Mouse (Mus musculus): ENCODE measurements around the gene Gm10135.
A peak's percentile ranks its signal among the peaks of the same experiment; 100 is the strongest.
"Not testable (repeated sequence)": the region's sequence is repeated elsewhere in the genome, so short reads cannot be mapped to it uniquely, and the experiment has no call there.

Gene Gm10135

GRCm38 (mm10) chr5:72974602-72975001 lies at the start of gene Gm10135:
Gene Gm10135 (minus strand): TSS chr5:72974702.
- no peak for DNase-seq

- DNase-seq = no peak
Measured at GRCm38 (mm10) chr5:73023801-73024200, 49.3 kb upstream of the Gm10135 start.

- DNase-seq = no peak
Measured at GRCm38 (mm10) chr5:73014745-73015144, 40.2 kb upstream of the Gm10135 start.

GRCm38 (mm10) chr5:73013611-73014287 lies 39.2 kb upstream of the Gm10135 start:
- DNase-seq = not testable (repeated sequence)

- not testable (repeated sequence) for DNase-seq
Measured at GRCm38 (mm10) chr5:73012884-73013610, 38.5 kb upstream of the Gm10135 start.

GRCm38 (mm10) chr5:73011806-73012205 lies 37.3 kb upstream of the Gm10135 start:
- DNase-seq = not testable (repeated sequence)

GRCm38 (mm10) chr5:73008230-73008629 lies 33.7 kb upstream of the Gm10135 start:
- DNase-seq = peak; percentile 27

GRCm38 (mm10) chr5:73007582-73007959 lies 33.1 kb upstream of the Gm10135 start:
- no peak for DNase-seq

- DNase-seq = peak; percentile 33
Measured at GRCm38 (mm10) chr5:73006784-73007581, 32.5 kb upstream of the Gm10135 start, which contains the start of gene Slc10a4. Gene Slc10a4 (plus strand): TSS chr5:73006883.

- DNase-seq = no peak
Measured at GRCm38 (mm10) chr5:73004046-73004445, 29.5 kb upstream of the Gm10135 start.

- DNase-seq = not testable (repeated sequence)
Measured at GRCm38 (mm10) chr5:72998546-72998945, 24.0 kb upstream of the Gm10135 start.

- no peak for DNase-seq
Measured at GRCm38 (mm10) chr5:72995379-72995778, 20.9 kb upstream of the Gm10135 start.

GRCm38 (mm10) chr5:72994928-72995327 lies 20.4 kb upstream of the Gm10135 start:
- no peak for DNase-seq

GRCm38 (mm10) chr5:72994424-72994823 lies 19.9 kb upstream of the Gm10135 start:
- DNase-seq = no peak

GRCm38 (mm10) chr5:72992474-72992873 lies 18.0 kb upstream of the Gm10135 start:
- DNase-seq = no peak

GRCm38 (mm10) chr5:72989756-72990155 lies 15.3 kb upstream of the Gm10135 start:
- no peak for DNase-seq

GRCm38 (mm10) chr5:72987786-72988185 lies 13.3 kb upstream of the Gm10135 start:
- no peak for DNase-seq

GRCm38 (mm10) chr5:72984091-72984490 lies 9.6 kb upstream of the Gm10135 start:
- no peak for DNase-seq

GRCm38 (mm10) chr5:72976539-72976938 lies 2.0 kb upstream of the Gm10135 start:
- no peak for DNase-seq

GRCm38 (mm10) chr5:72975996-72976395 lies 1.5 kb upstream of the Gm10135 start:
- DNase-seq = no peak

GRCm38 (mm10) chr5:72972934-72973333 lies 1.6 kb downstream of the Gm10135 start:
- DNase-seq = no peak

- DNase-seq = no peak
Measured at GRCm38 (mm10) chr5:72972435-72972834, 2.1 kb downstream of the Gm10135 start.

- no peak for DNase-seq
Measured at GRCm38 (mm10) chr5:72965706-72966105, 8.8 kb downstream of the Gm10135 start.
